Mouse (Mus musculus): ENCODE results near the gene Nup54. TPM values are rescaled to one million over a fixed set of nuclear protein-coding genes. Genes with fewer than 3 reads are reported as not detected.

Gene Nup54
- total and polyA plus RNA-seq, 2 experiments from 2014 or later, result 43.7 to 94.5 TPM

DNA sequence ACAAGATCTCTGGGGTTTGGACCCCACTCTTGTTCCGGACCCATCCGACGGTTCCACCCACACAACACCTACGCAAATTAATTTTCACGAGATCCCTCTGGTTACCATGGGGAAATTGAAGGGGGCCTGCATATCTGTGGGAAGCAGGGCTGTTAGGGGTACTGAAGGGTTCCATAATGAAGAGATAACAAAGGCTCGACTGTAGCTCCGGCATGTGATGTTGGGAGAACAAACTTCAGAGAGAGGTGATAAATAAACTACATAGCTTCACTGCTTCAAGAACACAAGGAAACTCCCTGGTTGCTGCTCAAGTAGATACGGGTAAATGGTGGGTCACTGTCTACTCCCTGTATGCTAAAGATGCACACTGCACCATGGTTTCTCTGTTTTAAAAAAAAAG is 3.5 kb upstream of the Nup54 start:
- H3K36me3 ChIP-seq (ENCODE audit: insufficient read depth), result no peaks in the 10 kb centered on the region
- no peaks in the 10 kb centered on the region for H3K27me3 ChIP-seq (ENCODE audit: insufficient read depth, low read length)
- H3K4me2 ChIP-seq (ENCODE audit: low read depth), result no peak overlapping the region
- WGBS, result 93% methylated on average over 8 of the region's 8 CpGs
- no peak for TF ChIP-seq CTCF (IDR thresholded peaks at IDR 0.05; ENCODE audit: low read depth)
- no peak overlapping the region for H3K27ac ChIP-seq (ENCODE audit: low read depth, low read length)
- H3K4me1 ChIP-seq (ENCODE audit: insufficient read depth), result no peaks in the 10 kb centered on the region
- H3K4me3 ChIP-seq (ENCODE audit: low read depth, low read length), result no peak overlapping the region
- ATAC-seq, result no peak
- H3K9me3 ChIP-seq (ENCODE audit: low read length), result no peaks in the 10 kb centered on the region
- DNase-seq, result no peak
- no peak overlapping the region for H3K9ac ChIP-seq

DNA sequence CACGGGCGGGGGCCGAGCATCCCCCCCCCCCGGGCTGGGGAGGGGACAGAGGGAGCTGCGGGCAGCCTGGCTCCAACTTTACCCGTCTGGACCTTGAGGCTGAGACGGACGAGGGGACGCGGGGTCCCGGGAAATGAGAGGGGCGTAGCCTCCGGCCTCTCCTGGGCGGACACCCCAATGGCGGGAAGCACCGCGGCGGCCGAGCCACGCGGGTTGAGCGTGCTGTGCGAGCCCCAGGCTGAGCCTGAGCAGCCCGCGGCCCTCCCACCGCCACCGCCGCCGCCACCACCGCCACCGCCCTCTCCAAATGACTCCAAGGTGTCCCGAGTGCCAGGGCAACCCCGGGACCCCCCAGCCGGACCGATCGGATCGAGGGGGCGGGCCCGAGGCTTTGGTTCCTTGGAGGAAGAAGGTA is 441 bp downstream of the Nup54 start:
- under 1% methylated on average over 32 of the region's 39 CpGs for WGBS
- H3K9ac ChIP-seq, result peak overlapping the region; percentile 86
- ATAC-seq, result peak; percentile 56
- H3K4me2 ChIP-seq (ENCODE audit: low read depth), result peak overlapping the region; percentile 90
- no peaks in the 10 kb centered on the region for H3K36me3 ChIP-seq (ENCODE audit: insufficient read depth)
- no peak for TF ChIP-seq CTCF (IDR thresholded peaks at IDR 0.05; ENCODE audit: low read depth)
- no peaks in the 10 kb centered on the region for H3K9me3 ChIP-seq (ENCODE audit: low read length)
- DNase-seq, result no peak
- no peaks in the 10 kb centered on the region for H3K4me1 ChIP-seq (ENCODE audit: insufficient read depth)
- peak overlapping the region; percentile 86 for H3K27ac ChIP-seq (ENCODE audit: low read depth, low read length)
- no peaks in the 10 kb centered on the region for H3K27me3 ChIP-seq (ENCODE audit: insufficient read depth, low read length)
- peak overlapping the region; percentile 82 for H3K4me3 ChIP-seq (ENCODE audit: low read depth, low read length)

DNA sequence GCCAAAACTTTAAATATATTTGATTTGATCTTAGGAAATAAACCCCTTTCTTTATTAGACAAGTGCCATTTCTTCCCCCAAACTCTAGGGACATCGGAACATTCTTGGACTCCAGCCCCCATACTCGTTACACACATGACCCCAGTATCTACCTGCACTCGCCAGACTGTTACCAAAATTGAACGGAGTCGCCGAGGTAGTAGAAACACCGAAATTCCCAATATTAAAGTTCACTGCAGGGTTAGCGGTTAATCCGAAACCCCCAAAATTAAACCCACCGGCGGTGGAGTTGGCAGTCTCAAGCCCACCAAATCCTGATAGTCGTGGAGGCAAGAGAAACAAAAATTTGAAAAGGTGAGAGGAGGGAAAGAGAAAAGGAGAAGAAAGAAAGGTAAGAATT is 949 bp downstream of the Nup54 start:
- no peaks in the 10 kb centered on the region for H3K9me3 ChIP-seq (ENCODE audit: low read length)
- ATAC-seq, result no peak
- WGBS, result under 1% methylated on average over 12 of the region's 12 CpGs
- no peaks in the 10 kb centered on the region for H3K27me3 ChIP-seq (ENCODE audit: insufficient read depth, low read length)
- no peak for TF ChIP-seq CTCF (IDR thresholded peaks at IDR 0.05; ENCODE audit: low read depth)
- no peak for DNase-seq
- H3K4me3 ChIP-seq (ENCODE audit: low read depth, low read length), result peak overlapping the region; percentile 82
- no peaks in the 10 kb centered on the region for H3K4me1 ChIP-seq (ENCODE audit: insufficient read depth)
- peak overlapping the region; percentile 90 for H3K4me2 ChIP-seq (ENCODE audit: low read depth)
- H3K27ac ChIP-seq (ENCODE audit: low read depth, low read length), result no peak overlapping the region
- peaks cover 2% of the 10 kb centered on the region for H3K36me3 ChIP-seq (ENCODE audit: insufficient read depth)
- peak overlapping the region; percentile 86 for H3K9ac ChIP-seq

DNA sequence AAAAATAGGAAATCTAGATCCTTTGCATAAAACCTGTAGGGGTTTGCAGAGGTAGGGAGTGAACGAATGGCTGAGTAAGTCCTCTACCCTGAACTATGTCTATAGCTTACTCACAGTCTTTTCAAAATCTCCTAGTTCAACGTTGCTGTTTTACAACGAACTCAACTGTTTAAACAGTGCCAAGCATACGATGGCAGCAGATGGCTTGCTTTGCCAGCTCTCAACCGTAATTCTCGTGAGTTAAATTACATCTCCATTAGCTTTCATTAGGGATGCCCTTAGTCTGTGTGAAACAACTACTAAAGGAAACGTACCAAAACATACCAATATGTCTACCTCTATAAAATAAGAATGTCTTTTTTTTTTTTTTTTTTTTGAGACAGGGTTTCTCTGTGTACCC is 3.4 kb downstream of the Nup54 start:
- TF ChIP-seq CTCF (IDR thresholded peaks at IDR 0.05; ENCODE audit: low read depth), result no peak
- WGBS, result 31% methylated on average over 7 of the region's 7 CpGs
- DNase-seq, result peak; percentile 52
- Histone ChIP-seq H3K4me2 (ENCODE audit: low read depth) (no peak overlapping the region), H3K4me3 (ENCODE audit: low read depth, low read length) (no peak overlapping the region), H3K27ac (ENCODE audit: low read depth, low read length) (no peak overlapping the region), H3K9ac (no peak overlapping the region), H3K27me3 (ENCODE audit: insufficient read depth, low read length) (no peaks in the 10 kb centered on the region), H3K4me1 (ENCODE audit: insufficient read depth) (no peaks in the 10 kb centered on the region), H3K36me3 (ENCODE audit: insufficient read depth) (peaks cover 25% of the 10 kb centered on the region), H3K9me3 (ENCODE audit: low read length) (no peaks in the 10 kb centered on the region)
- ATAC-seq, result no peak

DNA sequence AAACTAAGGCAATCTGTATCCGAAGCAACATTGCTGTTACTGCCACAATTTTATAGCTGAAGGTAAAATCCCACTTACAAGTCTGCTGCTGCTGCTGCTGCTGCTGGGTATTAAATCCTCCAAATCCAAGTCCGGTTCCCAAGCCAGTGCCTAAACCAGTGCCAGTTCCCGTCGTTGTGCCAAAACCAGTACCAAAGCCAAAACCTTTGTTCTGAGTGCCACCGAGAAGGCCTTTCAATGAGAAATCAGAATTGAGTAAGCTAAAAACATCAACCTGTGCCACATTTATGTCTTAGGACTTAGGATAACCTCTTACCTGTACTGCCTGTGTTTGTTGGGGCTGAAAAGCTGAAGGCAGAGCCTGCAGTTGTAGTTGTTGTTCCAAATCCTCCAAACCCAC is 4.3 kb downstream of the Nup54 start:
- WGBS, result 55% methylated on average over 5 of the region's 5 CpGs
- ATAC-seq, result no peak
- H3K4me1 ChIP-seq (ENCODE audit: insufficient read depth), result no peaks in the 10 kb centered on the region
- no peak overlapping the region for H3K9ac ChIP-seq
- H3K27me3 ChIP-seq (ENCODE audit: insufficient read depth, low read length), result no peaks in the 10 kb centered on the region
- no peaks in the 10 kb centered on the region for H3K9me3 ChIP-seq (ENCODE audit: low read length)
- no peak for TF ChIP-seq CTCF (IDR thresholded peaks at IDR 0.05; ENCODE audit: low read depth)
- no peak overlapping the region for H3K4me2 ChIP-seq (ENCODE audit: low read depth)
- no peak overlapping the region for H3K4me3 ChIP-seq (ENCODE audit: low read depth, low read length)
- peaks cover 28% of the 10 kb centered on the region for H3K36me3 ChIP-seq (ENCODE audit: insufficient read depth)
- DNase-seq, result no peak
- H3K27ac ChIP-seq (ENCODE audit: low read depth, low read length), result no peak overlapping the region

DNA sequence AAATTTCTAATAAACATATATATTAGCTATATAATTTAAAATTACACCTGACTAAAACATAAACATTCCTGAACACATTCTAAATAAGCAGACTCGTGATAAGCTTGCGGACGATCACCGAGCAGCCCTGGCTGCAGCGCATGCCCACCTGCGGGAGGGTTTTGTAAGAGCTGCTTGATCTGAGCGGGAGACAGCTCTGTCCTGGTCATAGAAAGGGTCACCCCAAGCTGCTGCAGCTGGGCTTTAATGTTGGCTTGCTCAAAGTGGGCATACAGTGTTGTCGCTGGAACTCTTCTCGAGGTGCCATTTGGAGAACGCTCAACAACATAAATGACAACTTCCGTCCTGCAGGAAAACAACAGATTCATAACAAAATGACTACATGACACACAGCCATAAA is 10.9 kb downstream of the Nup54 start:
- 92% methylated on average over 11 of the region's 11 CpGs for WGBS
- no peaks in the 10 kb centered on the region for H3K27me3 ChIP-seq (ENCODE audit: insufficient read depth, low read length)
- H3K4me1 ChIP-seq (ENCODE audit: insufficient read depth), result no peaks in the 10 kb centered on the region
- H3K4me3 ChIP-seq (ENCODE audit: low read depth, low read length), result no peak overlapping the region
- ATAC-seq (no peak), DNase-seq (no peak)
- H3K9me3 ChIP-seq (ENCODE audit: low read length), result no peaks in the 10 kb centered on the region
- no peak overlapping the region for H3K27ac ChIP-seq (ENCODE audit: low read depth, low read length)
- H3K4me2 ChIP-seq (ENCODE audit: low read depth), result no peak overlapping the region
- TF ChIP-seq CTCF (IDR thresholded peaks at IDR 0.05; ENCODE audit: low read depth), result no peak
- H3K9ac ChIP-seq, result no peak overlapping the region
- peaks cover 74% of the 10 kb centered on the region for H3K36me3 ChIP-seq (ENCODE audit: insufficient read depth)

DNA sequence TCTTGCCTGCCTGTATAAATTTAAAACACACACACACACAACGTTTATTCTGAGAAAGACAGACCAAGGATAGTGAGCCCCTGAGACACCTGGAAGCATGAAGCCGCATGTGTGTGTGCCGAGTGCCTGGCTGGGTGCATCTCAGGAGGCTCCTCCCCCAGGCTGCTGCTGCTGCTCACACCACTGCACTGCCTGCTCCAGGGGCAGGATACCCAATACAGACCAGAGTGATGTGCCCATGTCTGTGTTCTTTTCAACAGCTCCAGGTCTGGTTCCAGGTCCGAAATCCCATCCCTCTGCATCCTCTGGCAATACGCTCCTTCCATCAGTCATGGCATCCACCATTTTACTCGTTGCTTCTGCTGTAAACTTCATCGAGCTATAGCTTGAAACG is 21.0 kb downstream of the Nup54 start:
- Histone ChIP-seq H3K27ac (ENCODE audit: low read depth, low read length) (no peak overlapping the region), H3K4me2 (ENCODE audit: low read depth) (no peak overlapping the region)
- WGBS, result 90% methylated on average over 8 of the region's 8 CpGs

More for the DNA sequence above, 21.0 kb downstream of the Nup54 start:
- Histone ChIP-seq H3K36me3 (ENCODE audit: insufficient read depth) (peaks cover 29% of the 10 kb centered on the region), H3K9me3 (ENCODE audit: low read length) (no peaks in the 10 kb centered on the region), H3K4me1 (ENCODE audit: insufficient read depth) (no peaks in the 10 kb centered on the region), H3K4me3 (ENCODE audit: low read depth, low read length) (no peak overlapping the region), H3K27me3 (ENCODE audit: insufficient read depth, low read length) (no peaks in the 10 kb centered on the region), H3K9ac (no peak overlapping the region)
- no peak for DNase-seq
- TF ChIP-seq CTCF (IDR thresholded peaks at IDR 0.05; ENCODE audit: low read depth), result no peak
- ATAC-seq, result no peak

Data from forebrain, postnatal 0 days (tissue).